Mouse (Mus musculus) heart, adult 2 months (tissue): ENCODE measurements around the gene Flywch2. TPM values are rescaled to one million over a fixed set of nuclear protein-coding genes. Genes with fewer than 3 reads are reported as not detected.
A peak's percentile ranks its signal among the peaks of the same experiment; 100 is the strongest.

ENCODE experiments used
- DNase-seq, 2 experiments: peaks; one replicate each; pipeline ENCODE4 v3.0.0; 2021
- H3K27ac ChIP-seq: fragments of 200-600 bp; 2 replicates; pipeline ENCODE4 v1.8.1; 2022
- H3K27me3 ChIP-seq: fragments of 200-500 bp; 2 replicates; pipeline ENCODE4 v1.6.1; 2012; ENCODE audit warnings: mild to moderate bottlenecking, low read length, inconsistent platforms, mixed read lengths; ENCODE audit not compliant: control insufficient read depth, insufficient read depth
- H3K36me3 ChIP-seq: fragments of 200-500 bp; 2 replicates; pipeline ENCODE4 v1.6.1; 2012; ENCODE audit warnings: low read length, inconsistent platforms; ENCODE audit not compliant: control insufficient read depth, insufficient read depth
- H3K4me1 ChIP-seq: fragments of 200-500 bp; 2 replicates; pipeline ENCODE4 v1.6.1; 2011; ENCODE audit warnings: low read length; ENCODE audit not compliant: control insufficient read depth, insufficient read depth
- H3K4me3 ChIP-seq: fragments of 200-600 bp; 2 replicates; pipeline ENCODE4 v1.8.1; 2022
- H3K79me2 ChIP-seq: fragments of 200-500 bp; replicated peaks from 2 replicates; pipeline ENCODE4 v1.6.1; 2012; ENCODE audit warnings: mild to moderate bottlenecking, inconsistent platforms, low read length, moderate library complexity, mixed read lengths; ENCODE audit not compliant: control insufficient read depth, insufficient read depth
- H3K9ac ChIP-seq: fragments of 200-500 bp; 2 replicates; pipeline ENCODE4 v1.6.1; 2012; ENCODE audit warnings: low read depth, mild to moderate bottlenecking, control low read depth, inconsistent platforms, low read length, mixed read lengths
- CTCF ChIP-seq: fragments of 200-600 bp; IDR thresholded peaks from 2 replicates; pipeline ENCODE4 v1.8.1; 2022; ENCODE audit warnings: antibody characterized with exemption, mild to moderate bottlenecking, moderate library complexity
- EP300 ChIP-seq: fragments of 200-500 bp; IDR thresholded peaks from 2 replicates; pipeline ENCODE4 v1.6.1; 2011; ENCODE audit warnings: low read depth, low read length, control low read depth; ENCODE audit not compliant: insufficient read depth
- POLR2A ChIP-seq: fragments of 200-500 bp; IDR thresholded peaks from 2 replicates; pipeline ENCODE4 v1.6.1; 2011; ENCODE audit warnings: mild to moderate bottlenecking, low read depth, low read length, control low read depth; ENCODE audit not compliant: insufficient read depth
- WGBS: fragments of 180-500 bp; shearing (Covaris S2); methylation state at CpG from one replicate; pipeline ENCODE4 v1.1.7; 2018; 5-methylcytosine and 5-hydroxymethylcytosine counted together
- intact Hi-C: fragments of 180-260 bp; cut with DNase I; formaldehyde crosslinking; loops from one replicate; pipeline ENCODE4 v1.15.1; 2025
- polyA plus RNA-seq: library from polyadenylated mRNA; depleted of rRNA; stranded (reverse); fragments of >200 nt; gene quantifications from 2 replicates; pipeline ENCODE4 v1.2.3, GENCODE M21; 2012
- total RNA-seq, 2 experiments: library from RNA; stranded (reverse); gene quantifications; 2 replicates each; pipeline ENCODE4 v1.2.3; 2021

Gene Flywch2
- total and polyA plus RNA-seq, 3 experiments = 0.27 to 1.5 (median 0.50) TPM

DNA sequence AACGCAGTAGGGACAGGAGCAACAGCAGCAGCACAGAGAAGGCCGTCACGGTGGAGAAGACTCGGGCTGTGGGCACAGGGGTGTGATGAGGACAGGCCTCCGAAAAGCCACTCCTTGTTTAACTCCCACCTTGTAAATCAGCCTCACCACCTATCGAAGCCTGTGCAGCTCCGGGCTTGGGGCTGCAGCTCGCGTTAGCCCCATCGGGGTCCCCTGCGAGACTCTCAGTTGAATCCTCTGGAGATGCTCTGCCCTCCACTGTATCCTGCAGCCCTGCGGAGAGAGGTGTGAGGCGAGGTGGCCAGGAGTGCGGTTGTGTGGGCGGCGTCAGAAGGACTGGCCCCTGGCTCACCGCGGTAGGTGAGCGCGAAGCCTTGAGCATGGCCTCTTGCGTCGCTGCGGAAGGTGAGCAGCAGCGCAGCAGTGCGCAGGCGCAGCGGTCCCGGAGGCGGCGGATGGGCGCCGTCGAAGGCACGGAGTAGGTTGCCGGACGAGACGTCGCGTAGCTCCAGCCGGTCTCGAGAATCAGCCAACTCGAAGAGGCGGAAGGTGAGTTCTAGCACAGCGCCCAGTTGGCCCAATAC, 43.6 kb downstream of the Flywch2 start:
- intact Hi-C loops = no loop called here
- peak; percentile 52 to 54 for DNase-seq
- Histone ChIP-seq H3K27ac (no peak overlapping the region), H3K27me3 (peaks cover 13% of the 10 kb centered on the region), H3K36me3 (no peaks in the 10 kb centered on the region), H3K9ac (peak overlapping the region; percentile 61), H3K79me2 (no peaks in the 10 kb centered on the region), H3K4me3 (peak overlapping the region; percentile 3; the same call in 1 of the 2 replicates), H3K4me1 (peaks cover 5% of the 10 kb centered on the region)
- TF ChIP-seq CTCF (no peak), EP300 (no peak), POLR2A (no peak)
- 7% methylated on average over 44 of the region's 44 CpGs for WGBS

DNA sequence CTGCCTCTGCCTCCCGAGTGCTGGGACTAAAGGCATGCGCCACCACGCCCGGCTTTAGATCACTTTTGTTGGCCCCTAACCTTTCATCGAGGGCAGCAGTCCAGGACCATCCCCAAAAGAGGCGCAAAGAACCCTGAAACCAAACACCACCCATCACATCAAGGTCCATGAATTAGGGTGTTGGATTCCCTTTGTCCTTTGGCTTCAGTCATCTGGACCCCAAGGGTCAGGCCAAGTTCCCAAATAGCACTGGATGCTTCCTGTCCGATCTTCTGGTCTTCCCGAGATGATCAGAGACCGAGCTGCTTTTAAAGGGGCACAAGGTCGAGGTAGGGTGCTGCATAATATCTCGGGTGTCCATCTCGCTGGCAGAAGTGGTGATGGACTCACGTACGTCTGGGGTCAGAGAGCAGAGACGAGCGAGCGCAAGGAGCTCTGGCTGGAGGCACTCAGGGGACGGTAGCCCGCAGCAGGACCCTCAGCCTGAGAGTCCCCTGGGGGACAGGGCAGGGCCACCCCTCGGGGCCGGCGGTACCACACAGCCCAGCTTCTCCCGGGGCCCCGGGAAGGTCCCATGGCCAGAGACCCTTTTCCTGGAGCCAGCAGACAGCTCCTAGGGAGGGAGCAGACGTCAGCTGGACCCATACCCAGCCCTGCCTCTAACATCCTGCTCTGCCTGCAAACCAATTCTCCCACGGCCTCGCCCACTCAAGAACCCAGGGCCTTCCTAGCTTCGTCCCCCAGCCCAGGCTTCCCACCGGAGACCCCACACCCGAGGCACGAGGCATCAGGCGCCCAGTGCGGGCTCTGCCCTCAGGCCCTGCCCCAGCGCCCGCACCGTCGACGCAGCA, 44.3 kb downstream of the Flywch2 start:
- no peaks in the 10 kb centered on the region for H3K36me3 ChIP-seq
- WGBS = 47% methylated on average over 38 of the region's 38 CpGs
- no peaks in the 10 kb centered on the region for H3K79me2 ChIP-seq
- peak overlapping the region; percentile 61 for H3K9ac ChIP-seq
- H3K27me3 ChIP-seq = peaks cover 13% of the 10 kb centered on the region
- no peak overlapping the region for H3K27ac ChIP-seq
- no peak for DNase-seq
- intact Hi-C loops = no loop called here
- no peak for TF ChIP-seq CTCF
- no peak for TF ChIP-seq POLR2A
- H3K4me3 ChIP-seq = no peak overlapping the region; the same call in 1 of the 2 replicates
- peaks cover 5% of the 10 kb centered on the region for H3K4me1 ChIP-seq

DNA sequence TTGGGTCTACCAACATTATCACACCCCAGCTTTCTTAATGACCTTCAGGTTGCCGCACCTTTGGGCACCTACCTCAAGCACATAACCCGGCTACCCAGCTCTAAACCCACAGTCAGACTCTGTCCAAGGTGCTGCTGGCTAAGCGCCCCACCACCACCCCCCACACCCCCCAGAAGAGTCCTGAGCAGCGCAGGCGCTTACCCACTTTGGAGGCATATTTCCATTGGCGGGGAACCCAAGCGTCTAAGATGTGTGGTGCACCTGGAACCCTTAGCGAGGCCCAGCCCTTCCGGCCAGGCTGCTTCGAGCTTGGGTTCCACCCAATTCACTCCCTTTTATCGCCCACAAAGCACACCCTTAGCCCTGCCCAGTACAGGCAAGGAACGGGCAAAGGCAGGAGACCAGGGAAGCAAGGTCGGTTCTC, 45.3 kb downstream of the Flywch2 start, which contains the start of gene Paqr4:
Paqr4 (minus strand) TSS at position 270 of the 424 bp plus-strand sequence.
- Histone ChIP-seq H3K79me2 (no peaks in the 10 kb centered on the region), H3K4me1 (peaks cover 5% of the 10 kb centered on the region), H3K36me3 (no peaks in the 10 kb centered on the region), H3K4me3 (peak within 1 kb of the TSS; percentile 69), H3K27ac (peak within 1 kb of the TSS; percentile 85), H3K9ac (peak within 1 kb of the TSS; percentile 93), H3K27me3 (peaks cover 11% of the 10 kb centered on the region)
- no peak for DNase-seq
- 4% methylated on average over 13 of the region's 13 CpGs for WGBS
- intact Hi-C loops = no loop called here
- TF ChIP-seq CTCF (no peak), POLR2A (no peak), EP300 (no peak)

DNA sequence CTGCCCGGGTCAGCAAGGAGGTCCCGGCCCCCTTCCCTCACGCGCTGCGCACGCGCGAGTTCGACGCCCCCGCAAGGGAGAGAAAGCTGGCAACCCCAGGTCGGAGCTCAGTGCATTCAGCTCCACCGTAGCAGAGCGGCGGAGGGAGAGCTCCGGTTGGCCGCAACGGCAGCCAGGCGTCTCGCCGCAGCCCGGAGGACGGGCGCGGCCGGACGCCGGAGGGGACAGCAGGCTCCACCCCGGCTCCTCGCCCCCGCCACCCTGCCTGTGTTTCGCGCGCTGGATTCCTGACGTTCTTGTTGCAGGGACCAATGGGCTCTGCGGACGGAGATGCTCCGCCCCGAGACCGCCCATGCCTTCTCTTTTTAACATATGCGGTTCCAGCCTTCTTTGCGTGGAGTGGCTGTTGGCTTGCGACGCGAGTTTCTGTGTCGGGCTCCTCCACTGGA, 45.7 kb downstream of the Flywch2 start:
- peak; percentile 92 to 95 for DNase-seq
- H3K27me3 ChIP-seq = peaks cover 7% of the 10 kb centered on the region
- H3K4me3 ChIP-seq = peak overlapping the region; percentile 69
- peak overlapping the region; percentile 85 for H3K27ac ChIP-seq
- under 1% methylated on average over 46 of the region's 46 CpGs for WGBS
- H3K36me3 ChIP-seq = no peaks in the 10 kb centered on the region
- H3K4me1 ChIP-seq = peaks cover 5% of the 10 kb centered on the region
- H3K79me2 ChIP-seq = no peaks in the 10 kb centered on the region
- TF ChIP-seq EP300 (no peak), CTCF (peak; percentile 13; the same call in 1 of the 2 replicates), POLR2A (peak; percentile 85)
- peak overlapping the region; percentile 93 for H3K9ac ChIP-seq
- intact Hi-C loops = no loop called here

DNA sequence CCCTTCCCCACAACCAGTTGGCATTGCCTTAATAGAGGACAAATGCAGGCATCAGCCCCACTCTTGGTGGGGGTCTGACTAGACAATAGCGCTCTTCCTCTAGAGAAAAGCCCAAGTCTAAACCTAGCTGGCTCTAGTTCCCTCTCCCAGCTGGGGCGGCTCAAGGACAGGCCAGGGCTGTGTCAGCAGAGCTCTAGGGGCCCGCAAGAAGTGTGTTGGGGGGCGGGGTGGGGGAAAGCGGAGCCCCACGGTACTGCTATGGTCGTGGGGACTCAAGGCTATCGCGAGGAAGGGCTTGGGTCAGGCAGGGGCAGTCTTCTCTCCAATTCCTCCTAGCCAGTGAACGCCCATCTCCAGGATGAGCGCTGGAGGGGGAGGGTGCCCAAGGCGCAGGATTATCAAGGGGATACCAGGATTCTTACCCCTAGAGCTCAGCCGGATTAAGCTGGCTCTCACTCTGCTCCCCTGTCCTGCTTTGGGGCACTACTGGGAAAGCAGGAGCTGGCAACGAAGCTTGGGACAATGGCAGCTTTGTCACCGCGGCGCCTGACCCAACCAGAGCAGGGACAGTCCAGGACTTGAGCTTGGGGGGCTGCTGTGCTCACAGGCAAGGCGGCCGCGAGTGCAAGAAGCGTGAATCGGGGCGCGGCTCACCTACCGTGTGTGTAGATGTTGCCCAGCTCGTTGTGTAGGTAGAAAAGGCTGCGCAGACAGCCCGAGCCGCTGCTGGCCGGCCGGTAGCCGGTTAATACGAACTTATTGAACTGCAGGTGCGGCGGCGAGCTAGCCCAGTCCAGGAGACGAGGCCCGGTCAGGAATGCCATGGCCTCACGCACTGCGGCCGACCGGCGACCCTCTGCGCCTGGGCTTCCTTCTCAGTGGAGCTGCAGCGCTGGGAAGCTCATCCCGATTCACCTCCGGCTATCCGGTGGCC, 46.4 kb downstream of the Flywch2 start:
- WGBS = 1% methylated on average over 48 of the region's 48 CpGs

More for the DNA sequence above, 46.4 kb downstream of the Flywch2 start:
- peaks cover 5% of the 10 kb centered on the region for H3K4me1 ChIP-seq
- TF ChIP-seq EP300 (no peak), CTCF (no peak), POLR2A (no peak)
- intact Hi-C loops = no loop called here
- peak overlapping the region; percentile 85 for H3K27ac ChIP-seq
- peak in 1 of 2 experiments; percentile 44 for DNase-seq
- no peaks in the 10 kb centered on the region for H3K36me3 ChIP-seq
- H3K79me2 ChIP-seq = no peaks in the 10 kb centered on the region
- H3K27me3 ChIP-seq = peaks cover 4% of the 10 kb centered on the region
- H3K9ac ChIP-seq = peak overlapping the region; percentile 93
- peak overlapping the region; percentile 69 for H3K4me3 ChIP-seq
